Mouse (Mus musculus): ENCODE measurements around the gene Efna1. TPM values are rescaled to one million over a fixed set of nuclear protein-coding genes. Genes with fewer than 3 reads are reported as not detected.

The Efna1 gene
- polyA plus RNA-seq, 1 experiment from 2014 or later = 37.7 TPM

DNA sequence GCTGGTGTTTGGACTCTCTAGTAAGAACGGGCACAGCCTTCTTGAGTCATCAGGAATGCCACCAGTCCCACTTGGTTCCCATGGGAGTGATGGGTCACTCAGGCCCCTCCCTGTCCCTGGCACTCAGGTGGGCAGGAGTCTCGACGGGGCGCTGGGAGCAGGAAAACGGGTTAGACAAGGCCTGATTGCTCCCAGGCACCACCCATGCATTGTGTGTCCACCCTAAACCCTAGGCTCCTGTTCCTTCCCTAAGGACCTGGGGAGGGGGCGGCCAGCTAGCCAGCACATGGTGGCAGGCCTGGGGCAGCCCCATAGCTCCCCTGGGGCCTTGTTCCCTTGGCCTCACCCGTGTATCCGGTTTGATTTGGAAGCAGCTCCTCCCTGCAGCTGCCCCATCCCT, 37.4 kb upstream of the Efna1 start:
- Histone ChIP-seq H3K4me3 (no peak overlapping the region), H3K27ac (no peak overlapping the region), H3K9me3 (no peaks in the 10 kb centered on the region), H3K4me1 (peaks cover 78% of the 10 kb centered on the region), H3K27me3 (ENCODE audit: insufficient read depth, poor library complexity, severe bottlenecking) (peaks cover 64% of the 10 kb centered on the region), H3K36me3 (no peaks in the 10 kb centered on the region)
- no peak for DNase-seq (ENCODE audit: low spot score)
- 70% methylated on average over 8 of the region's 8 CpGs for WGBS

DNA sequence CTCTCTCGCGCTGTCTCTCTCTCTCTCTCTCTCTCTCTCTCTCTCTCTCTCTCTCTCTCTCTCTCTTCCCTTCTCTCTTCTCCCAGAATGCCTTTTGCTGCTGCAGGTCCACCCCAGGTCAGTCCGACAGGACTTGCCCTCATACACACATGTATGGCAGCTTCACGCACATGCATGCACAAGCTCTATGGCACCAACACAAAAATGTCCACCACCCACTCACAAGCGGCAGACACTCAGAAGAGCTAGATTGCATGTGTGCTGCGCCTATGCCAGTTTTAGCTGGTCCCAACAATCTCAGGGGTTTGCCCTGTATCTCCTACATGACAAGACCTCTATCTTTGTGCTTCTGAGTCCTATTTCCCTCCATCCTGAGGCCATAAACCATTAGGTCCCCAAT, 36.3 kb upstream of the Efna1 start:
- Histone ChIP-seq H3K4me1 (peaks cover 71% of the 10 kb centered on the region), H3K36me3 (no peaks in the 10 kb centered on the region), H3K9me3 (no peaks in the 10 kb centered on the region), H3K4me3 (peak overlapping the region; percentile 57; the same call in 1 of the 2 replicates), H3K27me3 (ENCODE audit: insufficient read depth, poor library complexity, severe bottlenecking) (peaks cover 53% of the 10 kb centered on the region), H3K27ac (no peak overlapping the region)
- no peak for DNase-seq (ENCODE audit: low spot score)
- WGBS = 68% methylated on average over 6 of the region's 6 CpGs

DNA sequence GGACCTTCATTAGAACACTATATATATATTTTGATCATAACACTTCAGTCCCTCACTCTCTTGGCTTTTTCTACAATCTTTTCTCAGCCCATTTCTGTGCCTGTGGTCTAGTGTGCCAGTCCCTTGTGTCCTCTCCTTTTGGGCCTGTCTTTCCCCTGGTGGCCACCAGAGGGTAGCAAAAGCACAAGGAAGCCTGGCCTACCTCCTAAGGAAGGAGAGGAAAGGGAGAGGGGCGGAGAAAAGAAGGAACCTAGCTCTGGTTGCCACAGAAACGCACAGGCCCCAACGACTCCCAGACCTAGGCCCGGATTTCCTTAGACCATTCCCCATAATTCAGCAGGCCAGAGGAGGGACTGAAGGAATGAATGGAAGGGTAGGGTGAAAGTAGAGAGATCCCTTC, 35.9 kb upstream of the Efna1 start:
- Histone ChIP-seq H3K4me3 (peak overlapping the region; percentile 57; the same call in 1 of the 2 replicates), H3K27me3 (ENCODE audit: insufficient read depth, poor library complexity, severe bottlenecking) (peaks cover 49% of the 10 kb centered on the region), H3K27ac (no peak overlapping the region), H3K4me1 (peaks cover 67% of the 10 kb centered on the region), H3K36me3 (no peaks in the 10 kb centered on the region), H3K9me3 (no peaks in the 10 kb centered on the region)
- DNase-seq (ENCODE audit: low spot score) = no peak
- WGBS = 3% methylated on average over 4 of the region's 4 CpGs

DNA sequence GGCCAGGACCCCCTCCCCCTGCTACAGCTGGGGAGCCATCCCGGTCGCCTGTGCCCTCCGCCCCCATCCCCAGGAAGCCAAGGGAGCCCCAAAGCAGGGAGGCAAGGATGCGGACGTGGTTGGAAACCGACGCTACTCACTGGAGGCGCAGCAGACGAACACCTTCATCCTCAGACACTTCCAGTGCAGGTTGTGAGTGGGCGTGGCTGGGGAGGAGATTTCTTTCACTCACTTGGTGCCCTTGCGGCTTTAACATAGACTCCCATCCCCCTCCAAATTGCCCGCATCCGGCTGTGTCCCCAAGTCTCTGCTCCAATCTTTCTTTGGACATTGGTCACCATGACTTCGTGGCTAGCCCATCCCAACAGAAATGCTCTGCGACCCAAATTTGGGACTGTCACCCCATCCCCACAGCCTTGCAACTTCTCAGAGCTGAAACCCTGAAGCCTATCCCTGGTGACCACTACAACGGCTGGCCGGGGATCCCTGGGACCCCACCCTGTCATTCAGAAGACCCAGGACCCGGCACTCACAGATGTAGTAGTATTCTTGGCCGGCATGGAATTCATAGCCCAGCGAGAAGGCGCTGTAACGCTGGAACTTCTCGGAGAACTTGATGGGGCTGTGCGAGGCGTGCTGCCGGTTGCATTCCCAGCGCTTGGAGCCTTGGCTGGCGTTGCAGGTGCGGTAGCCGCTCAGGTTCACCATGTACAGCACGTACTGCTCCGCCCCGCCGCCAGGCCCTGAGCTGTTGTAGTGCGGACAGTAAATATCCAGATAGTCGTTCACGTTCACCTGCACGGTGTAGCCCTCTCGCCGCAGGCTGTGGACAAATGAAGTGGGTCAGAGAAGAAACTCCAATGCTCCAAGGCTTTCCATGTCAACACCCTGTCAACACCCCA, 35.2 kb upstream of the Efna1 start:
- H3K27me3 ChIP-seq (ENCODE audit: insufficient read depth, poor library complexity, severe bottlenecking) = peaks cover 42% of the 10 kb centered on the region
- no peaks in the 10 kb centered on the region for H3K9me3 ChIP-seq
- H3K4me3 ChIP-seq = peak overlapping the region; percentile 57
- WGBS = 21% methylated on average over 40 of the region's 40 CpGs
- H3K27ac ChIP-seq = peak overlapping the region; percentile 67; the same call in 1 of the 2 replicates
- DNase-seq (ENCODE audit: low spot score) = no peak
- peaks cover 60% of the 10 kb centered on the region for H3K4me1 ChIP-seq
- H3K36me3 ChIP-seq = no peaks in the 10 kb centered on the region

DNA sequence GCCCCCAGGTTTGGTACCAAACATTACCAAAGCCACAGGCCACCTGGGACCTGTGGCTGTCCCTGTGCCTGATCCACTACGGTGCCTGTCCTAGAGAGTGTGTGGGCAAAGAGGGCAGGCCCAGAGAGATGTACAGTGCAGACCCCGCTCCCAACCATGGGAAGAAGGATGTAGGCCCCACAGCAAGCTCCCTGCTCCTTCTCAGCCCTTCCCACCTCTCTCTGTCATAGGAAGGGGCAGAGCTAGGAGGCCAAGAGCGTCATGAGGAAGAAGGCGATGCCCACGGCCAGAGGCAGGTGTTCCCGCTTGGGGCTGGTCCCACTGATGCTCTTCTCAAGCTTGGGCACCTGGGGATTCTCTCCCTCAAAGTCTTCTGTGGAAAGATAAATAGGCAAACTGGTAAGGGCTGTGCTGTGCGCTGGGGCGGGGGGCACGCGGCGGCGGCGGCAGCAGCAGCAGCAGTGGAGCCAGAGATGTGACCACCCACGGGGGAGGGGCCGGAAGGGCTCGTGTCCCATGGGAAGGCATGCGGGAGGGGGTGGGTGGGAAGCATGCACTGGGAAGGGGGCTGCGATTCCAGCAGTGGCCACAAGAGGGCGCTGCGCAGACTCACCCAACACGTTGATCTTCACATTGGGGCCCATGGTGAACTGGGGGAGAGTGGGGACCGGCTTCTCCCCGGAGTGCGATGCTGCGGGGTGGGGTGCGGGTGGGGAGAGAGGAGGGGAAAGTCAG, 34.4 kb upstream of the Efna1 start:
- H3K27me3 ChIP-seq (ENCODE audit: insufficient read depth, poor library complexity, severe bottlenecking) = peaks cover 34% of the 10 kb centered on the region
- peak; percentile 89 for DNase-seq (ENCODE audit: low spot score)
- H3K9me3 ChIP-seq = no peaks in the 10 kb centered on the region
- H3K4me3 ChIP-seq = peak overlapping the region; percentile 57
- peak overlapping the region; percentile 67 for H3K27ac ChIP-seq
- 9% methylated on average over 26 of the region's 26 CpGs for WGBS
- H3K4me1 ChIP-seq = peaks cover 52% of the 10 kb centered on the region
- no peaks in the 10 kb centered on the region for H3K36me3 ChIP-seq

DNA sequence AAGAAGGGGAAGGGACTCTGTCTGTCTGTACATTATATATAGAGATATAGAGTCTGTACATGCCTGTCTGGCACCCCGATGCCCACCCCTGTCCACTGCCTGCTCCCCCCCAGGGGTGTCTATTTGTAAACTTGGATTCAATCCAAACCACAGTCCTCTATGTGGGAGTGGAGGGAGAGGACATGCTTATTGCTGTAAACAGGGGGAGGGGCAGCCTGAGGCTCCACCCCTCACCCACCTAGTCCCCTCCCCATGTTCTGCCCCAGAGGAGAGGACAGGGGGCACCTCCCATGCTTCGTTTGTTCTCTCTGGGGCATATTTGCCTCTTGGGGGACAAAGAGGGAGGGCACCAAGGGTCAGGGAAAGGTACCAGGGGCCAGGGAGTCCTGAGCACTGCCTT, 33.8 kb upstream of the Efna1 start:
- Histone ChIP-seq H3K4me1 (peaks cover 47% of the 10 kb centered on the region), H3K9me3 (no peaks in the 10 kb centered on the region), H3K27ac (peak overlapping the region; percentile 67), H3K4me3 (peak overlapping the region; percentile 57), H3K36me3 (no peaks in the 10 kb centered on the region), H3K27me3 (ENCODE audit: insufficient read depth, poor library complexity, severe bottlenecking) (peaks cover 28% of the 10 kb centered on the region)
- DNase-seq (ENCODE audit: low spot score) = no peak
- 52% methylated on average over 2 of the region's 2 CpGs for WGBS

DNA sequence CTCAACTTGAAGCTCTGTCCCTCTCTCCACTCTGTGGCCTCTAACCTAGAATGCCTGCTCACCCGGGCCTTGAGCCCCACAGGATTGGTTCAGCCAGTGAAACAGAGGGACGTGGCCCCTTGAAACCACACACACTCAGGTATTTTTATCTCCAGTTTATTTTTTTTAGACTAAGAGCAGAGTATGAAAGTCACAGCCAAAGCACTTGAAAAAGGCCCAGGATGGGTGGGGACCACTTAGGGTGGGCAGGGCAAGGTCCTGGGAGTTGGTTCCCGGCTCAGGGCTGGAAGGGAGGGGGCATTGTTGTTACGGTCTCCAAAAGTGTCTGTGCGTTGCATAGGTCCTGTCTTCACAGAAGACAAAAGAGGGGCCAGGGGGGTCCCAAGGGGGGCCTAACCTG, 33.4 kb upstream of the Efna1 start:
- H3K27ac ChIP-seq = 0 out of 2 replicates have a peak overlapping the region, but pooled peaks have one; percentile 67

DNA sequence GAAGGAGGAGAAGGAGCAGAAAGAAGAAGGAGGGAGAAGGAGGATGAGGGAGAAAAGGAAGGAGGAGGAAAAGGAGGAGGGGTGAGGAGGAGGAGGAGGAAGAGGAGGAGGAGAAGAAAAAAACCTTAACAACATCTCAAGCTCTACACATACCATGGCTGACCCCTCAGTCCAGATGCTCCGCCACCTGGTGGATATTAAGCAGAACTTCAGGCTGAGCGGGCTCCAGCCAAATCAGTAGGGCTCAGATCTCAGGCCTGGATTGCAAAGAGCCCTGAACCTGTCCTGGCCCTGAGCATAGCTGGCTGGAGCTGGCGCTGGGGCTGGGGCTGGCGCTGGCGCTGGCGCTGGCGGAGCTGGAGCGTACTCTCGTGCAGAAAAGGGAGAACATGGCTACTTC, 27.1 kb upstream of the Efna1 start:
- Histone ChIP-seq H3K4me1 (peaks cover 15% of the 10 kb centered on the region), H3K4me3 (no peak overlapping the region), H3K9me3 (no peaks in the 10 kb centered on the region), H3K27ac (no peak overlapping the region), H3K36me3 (no peaks in the 10 kb centered on the region), H3K27me3 (ENCODE audit: insufficient read depth, poor library complexity, severe bottlenecking) (no peaks in the 10 kb centered on the region)
- peak; percentile 87 for DNase-seq (ENCODE audit: low spot score)
- 5% methylated on average over 9 of the region's 9 CpGs for WGBS

More for the DNA sequence above, 33.4 kb upstream of the Efna1 start:
- no peaks in the 10 kb centered on the region for H3K36me3 ChIP-seq
- no peak overlapping the region for H3K4me3 ChIP-seq
- H3K9me3 ChIP-seq = no peaks in the 10 kb centered on the region
- peaks cover 24% of the 10 kb centered on the region for H3K27me3 ChIP-seq (ENCODE audit: insufficient read depth, poor library complexity, severe bottlenecking)
- WGBS = 66% methylated on average over 5 of the region's 5 CpGs
- DNase-seq (ENCODE audit: low spot score) = no peak
- H3K4me1 ChIP-seq = peaks cover 42% of the 10 kb centered on the region

DNA sequence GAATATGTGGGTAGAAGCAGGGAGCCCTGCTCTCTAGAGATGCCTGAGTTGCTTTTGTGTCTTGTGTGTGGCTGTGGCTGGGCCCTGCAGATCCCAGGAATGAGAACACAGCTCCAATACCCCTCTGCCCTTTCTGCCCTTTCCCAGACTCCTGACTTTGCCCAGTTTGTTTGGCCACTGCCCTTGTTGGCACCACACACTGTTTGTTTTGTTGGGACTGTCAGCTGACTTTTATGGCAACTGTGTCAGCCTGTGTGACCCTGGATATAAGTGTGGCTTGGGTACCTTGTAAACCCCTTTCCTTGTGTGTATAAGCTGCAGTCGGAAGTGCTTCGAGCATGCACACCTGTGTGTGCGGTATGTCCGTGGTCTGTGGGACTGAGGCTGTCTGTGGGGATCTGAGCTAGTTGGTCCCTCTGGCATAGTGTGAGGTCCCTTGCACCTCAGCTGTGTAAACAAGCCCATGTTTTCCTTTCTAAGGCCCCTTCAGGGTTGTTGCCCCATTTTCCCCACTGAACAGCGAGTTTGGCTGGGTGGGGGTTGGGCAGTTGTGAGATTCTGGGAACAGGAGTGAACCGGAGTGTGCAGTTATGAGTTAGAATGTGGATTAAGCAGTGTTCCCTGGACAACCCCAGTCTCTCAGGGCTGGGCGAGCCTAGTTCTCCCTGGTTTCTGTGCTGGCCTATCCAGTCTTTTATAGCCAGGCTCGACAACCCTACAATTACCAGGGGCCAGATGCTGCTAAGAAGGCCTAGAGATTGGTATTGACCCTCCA, 24.8 kb upstream of the Efna1 start:
- no peaks in the 10 kb centered on the region for H3K9me3 ChIP-seq
- no peak overlapping the region for H3K4me3 ChIP-seq
- H3K4me1 ChIP-seq = peaks cover 15% of the 10 kb centered on the region
- no peaks in the 10 kb centered on the region for H3K27me3 ChIP-seq (ENCODE audit: insufficient read depth, poor library complexity, severe bottlenecking)
- no peak overlapping the region for H3K27ac ChIP-seq
- DNase-seq (ENCODE audit: low spot score) = no peak
- H3K36me3 ChIP-seq = no peaks in the 10 kb centered on the region
- 71% methylated on average over 8 of the region's 8 CpGs for WGBS

DNA sequence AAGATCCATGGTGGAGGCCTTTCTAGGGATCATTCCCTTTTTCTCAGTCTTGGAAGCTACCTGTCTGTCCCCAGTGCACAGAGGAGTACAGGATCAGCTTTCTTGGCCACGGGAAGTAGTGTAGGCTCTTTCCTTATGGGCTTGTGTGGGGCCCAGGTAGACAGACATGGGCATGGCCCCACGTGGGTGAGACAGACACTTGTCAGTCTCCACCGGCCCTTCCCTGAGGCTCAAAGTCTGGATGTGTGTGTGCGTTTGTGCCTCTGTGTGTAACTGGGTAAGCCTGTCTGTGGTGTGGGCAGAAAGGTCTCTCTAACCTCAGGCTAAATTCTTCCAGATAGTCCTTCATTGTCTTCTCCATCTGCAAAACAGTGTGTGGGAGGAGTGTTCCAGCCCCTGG, 24.2 kb upstream of the Efna1 start:
- no peaks in the 10 kb centered on the region for H3K36me3 ChIP-seq
- no peak for DNase-seq (ENCODE audit: low spot score)
- H3K27ac ChIP-seq = no peak overlapping the region
- no peaks in the 10 kb centered on the region for H3K9me3 ChIP-seq
- H3K4me3 ChIP-seq = no peak overlapping the region
- peaks cover 15% of the 10 kb centered on the region for H3K4me1 ChIP-seq
- no peaks in the 10 kb centered on the region for H3K27me3 ChIP-seq (ENCODE audit: insufficient read depth, poor library complexity, severe bottlenecking)
- 61% methylated on average over 4 of the region's 4 CpGs for WGBS

DNA sequence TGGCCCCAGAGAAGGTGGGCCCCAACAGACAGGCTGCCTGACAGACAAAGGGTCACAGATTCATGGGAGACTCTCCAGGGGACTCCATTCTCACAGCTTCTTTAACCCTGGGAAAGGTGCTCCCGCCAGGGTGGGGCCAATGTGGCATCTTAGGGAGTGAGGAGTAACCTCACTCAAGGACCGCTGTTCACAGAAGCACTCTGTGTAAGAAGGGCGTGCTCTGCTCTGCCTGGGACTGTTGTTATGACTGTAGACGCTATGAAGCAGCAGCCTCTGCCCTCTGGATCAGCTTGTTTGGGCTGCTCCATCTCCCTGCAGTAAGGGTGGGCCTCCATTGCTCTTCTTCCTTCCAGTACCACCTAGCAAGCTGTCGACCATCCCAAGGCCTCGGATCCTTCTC, 23.5 kb upstream of the Efna1 start:
- H3K4me3 ChIP-seq = no peak overlapping the region
- no peak overlapping the region for H3K27ac ChIP-seq
- H3K27me3 ChIP-seq (ENCODE audit: insufficient read depth, poor library complexity, severe bottlenecking) = no peaks in the 10 kb centered on the region
- H3K36me3 ChIP-seq = no peaks in the 10 kb centered on the region
- 49% methylated on average over 6 of the region's 6 CpGs for WGBS
- no peaks in the 10 kb centered on the region for H3K9me3 ChIP-seq
- H3K4me1 ChIP-seq = peaks cover 19% of the 10 kb centered on the region
- DNase-seq (ENCODE audit: low spot score) = no peak

DNA sequence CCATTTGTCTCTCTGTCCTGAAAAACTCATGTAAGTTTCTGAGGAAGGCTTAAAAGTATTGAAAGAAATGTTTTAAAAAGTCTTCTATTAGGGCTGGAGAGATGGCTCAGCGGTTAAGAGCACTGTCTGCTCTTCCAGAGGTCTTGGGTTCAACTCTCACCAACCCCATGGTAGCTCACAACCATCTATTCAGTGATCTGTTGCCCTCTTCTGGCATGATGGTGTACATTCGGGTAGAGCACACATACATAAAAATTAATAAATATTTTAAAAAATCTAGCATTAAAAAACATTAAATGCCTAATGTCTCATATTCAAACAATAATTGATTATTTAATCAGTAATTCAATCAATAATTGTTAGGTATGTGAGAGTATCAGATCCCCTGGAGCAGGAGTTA, 19.6 kb upstream of the Efna1 start:
- Histone ChIP-seq H3K36me3 (no peaks in the 10 kb centered on the region), H3K27me3 (ENCODE audit: insufficient read depth, poor library complexity, severe bottlenecking) (no peaks in the 10 kb centered on the region), H3K4me3 (no peak overlapping the region), H3K9me3 (no peaks in the 10 kb centered on the region), H3K4me1 (peaks cover 9% of the 10 kb centered on the region; the same call in 1 of the 2 replicates), H3K27ac (no peak overlapping the region)
- no peak for DNase-seq (ENCODE audit: low spot score)
- WGBS = 61% methylated on average over 2 of the region's 2 CpGs

Measured in heart, embryonic 10.5 days (tissue).